Mouse (Mus musculus) hindbrain, embryonic 16.5 days (tissue): ENCODE measurements around the gene Elovl6. TPM values are rescaled to one million over a fixed set of nuclear protein-coding genes. Genes with fewer than 3 reads are reported as not detected.
A peak's percentile ranks its signal among the peaks of the same experiment; 100 is the strongest.

Source experiments
- ATAC-seq: fragments of 200-750 bp; cut with Nextera tagmentation; 2 replicates; pipeline ENCODE4 v1.8.0; 2017; ENCODE audit warnings: moderate TSS enrichment, moderate library complexity
- H3K27ac ChIP-seq: fragments of 300-500 bp; sonication (generic); 2 replicates; pipeline ENCODE4 v1.5.1; 2014; ENCODE audit warnings: low read depth, mild to moderate bottlenecking, control low read depth, low read length, moderate library complexity
- H3K27me3 ChIP-seq: fragments of 300-500 bp; sonication (generic); replicated peaks from 2 replicates; pipeline ENCODE4 v1.6.1; 2014; ENCODE audit warnings: low read length; ENCODE audit not compliant: control insufficient read depth, insufficient read depth
- H3K36me3 ChIP-seq: fragments of 300-500 bp; sonication (generic); 2 replicates; pipeline ENCODE4 v1.6.1; 2014; ENCODE audit warnings: mild to moderate bottlenecking, low read length, moderate library complexity, mixed read lengths; ENCODE audit not compliant: control insufficient read depth, insufficient read depth
- H3K4me1 ChIP-seq: fragments of 300-500 bp; sonication (generic); 2 replicates; pipeline ENCODE4 v1.6.1; 2014; ENCODE audit warnings: low read depth, low read length; ENCODE audit not compliant: control insufficient read depth, insufficient read depth
- H3K4me2 ChIP-seq: fragments of 300-500 bp; sonication (generic); 2 replicates; pipeline ENCODE4 v1.6.1; 2014; ENCODE audit warnings: mild to moderate bottlenecking, low read length, control low read depth, moderate library complexity
- H3K4me3 ChIP-seq: fragments of 300-500 bp; sonication (generic); 2 replicates; pipeline ENCODE4 v1.5.1; 2014; ENCODE audit warnings: mild to moderate bottlenecking, low read length, control low read depth, moderate library complexity
- H3K9ac ChIP-seq: fragments of 300-500 bp; sonication (generic); 2 replicates; pipeline ENCODE4 v1.6.1; 2014; ENCODE audit warnings: low read depth, mild to moderate bottlenecking, control low read depth, low read length, moderate library complexity
- H3K9me3 ChIP-seq: fragments of 300-500 bp; sonication (generic); 2 replicates; pipeline ENCODE4 v1.6.1; 2014; ENCODE audit warnings: mild to moderate bottlenecking, low read length, moderate library complexity; ENCODE audit not compliant: control insufficient read depth
- WGBS: fragments of 180-500 bp; shearing (Covaris S2); extraction: QIAGEN DNeasy Blood & Tissue Kit; methylation state at CpG from one replicate; pipeline ENCODE4 v1.1.7; 2014; 5-methylcytosine and 5-hydroxymethylcytosine counted together
- polyA plus RNA-seq: library from polyadenylated mRNA; unstranded; fragments of >200 nt; fragmentation: Nextera tagmentation; extraction: Ambion mirVana; gene quantifications from 2 replicates; pipeline ENCODE4 v1.2.1, GENCODE M21; 2015

The Elovl6 gene
- polyA plus RNA-seq, 1 experiment from 2014 or later, result 44.4 TPM

- H3K9ac ChIP-seq, result no peak overlapping the region
- ATAC-seq, result no peak
Measured at GRCm38 (mm10) chr3:129578741-129579475, 46.8 kb downstream of the Elovl6 start.

GRCm38 (mm10) chr3:129581024-129581423 is 48.9 kb downstream of the Elovl6 start:
- 63% methylated on average over 3 of the region's 3 CpGs for WGBS

More at GRCm38 (mm10) chr3:129578741-129579475, 46.8 kb downstream of the Elovl6 start:
- Histone ChIP-seq H3K27me3 (no peaks in the 10 kb centered on the region), H3K36me3 (peaks cover 3% of the 10 kb centered on the region; the same call in 1 of the 2 replicates), H3K4me2 (no peak overlapping the region), H3K27ac (no peak overlapping the region), H3K9me3 (no peaks in the 10 kb centered on the region), H3K4me1 (no peaks in the 10 kb centered on the region), H3K4me3 (no peak overlapping the region)
- 88% methylated on average over 11 of the region's 11 CpGs for WGBS

DNA sequence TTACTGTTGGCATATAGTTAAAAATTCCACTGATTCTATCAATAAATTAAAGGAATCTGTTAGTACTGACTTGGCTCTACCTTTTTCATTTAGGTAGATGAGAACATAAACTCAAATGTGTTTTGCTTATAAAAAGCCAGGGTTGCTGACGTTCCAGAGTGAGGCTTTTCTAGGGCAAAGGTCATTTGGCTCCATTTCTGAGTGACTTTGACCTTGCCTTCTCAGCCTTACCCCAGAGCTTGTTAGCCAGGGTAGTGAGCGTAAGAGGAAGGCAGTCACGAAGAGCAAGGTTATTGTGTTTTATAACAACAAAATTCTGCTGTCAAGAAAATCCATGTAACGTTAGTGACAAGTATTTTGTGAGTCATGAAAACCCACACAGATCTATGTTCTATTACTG is 50.3 kb downstream of the Elovl6 start:
- Histone ChIP-seq H3K9ac (no peak overlapping the region), H3K27ac (no peak overlapping the region), H3K4me1 (no peaks in the 10 kb centered on the region), H3K4me2 (no peak overlapping the region), H3K27me3 (no peaks in the 10 kb centered on the region), H3K36me3 (no peaks in the 10 kb centered on the region), H3K9me3 (no peaks in the 10 kb centered on the region), H3K4me3 (no peak overlapping the region)
- WGBS, result 81% methylated on average over 4 of the region's 4 CpGs
- no peak for ATAC-seq

More at GRCm38 (mm10) chr3:129581024-129581423, 48.9 kb downstream of the Elovl6 start:
- H3K4me2 ChIP-seq, result no peak overlapping the region
- H3K4me3 ChIP-seq, result no peak overlapping the region
- peaks cover 3% of the 10 kb centered on the region; the same call in 1 of the 2 replicates for H3K36me3 ChIP-seq
- H3K27ac ChIP-seq, result no peak overlapping the region
- H3K4me1 ChIP-seq, result no peaks in the 10 kb centered on the region
- H3K27me3 ChIP-seq, result no peaks in the 10 kb centered on the region
- no peaks in the 10 kb centered on the region for H3K9me3 ChIP-seq
- H3K9ac ChIP-seq, result no peak overlapping the region
- no peak for ATAC-seq

DNA sequence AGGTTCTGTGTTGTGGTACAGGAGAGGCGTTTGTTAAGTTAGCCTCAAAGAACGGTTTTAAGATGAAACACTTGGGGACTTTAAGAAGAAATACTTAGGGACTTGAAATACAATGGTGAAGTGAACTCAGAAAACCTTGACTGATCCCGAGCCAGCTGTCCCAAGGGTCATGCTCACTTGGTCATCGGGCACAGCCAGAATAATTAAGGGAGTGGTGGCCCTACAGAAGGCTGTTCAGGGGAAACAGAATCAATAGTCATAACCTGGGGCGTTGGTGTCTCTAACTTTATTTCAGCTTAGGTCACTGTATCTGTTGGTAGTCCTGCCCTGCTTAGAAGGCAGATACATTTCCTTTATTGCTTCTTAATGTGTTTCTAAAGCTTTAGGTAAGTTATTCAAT is 51.1 kb downstream of the Elovl6 start:
- H3K27ac ChIP-seq, result no peak overlapping the region
- no peaks in the 10 kb centered on the region for H3K27me3 ChIP-seq
- H3K4me2 ChIP-seq, result no peak overlapping the region
- no peaks in the 10 kb centered on the region for H3K9me3 ChIP-seq
- H3K4me3 ChIP-seq, result no peak overlapping the region
- H3K36me3 ChIP-seq, result no peaks in the 10 kb centered on the region
- WGBS, result 87% methylated on average over 5 of the region's 5 CpGs
- H3K9ac ChIP-seq, result no peak overlapping the region
- no peak for ATAC-seq
- H3K4me1 ChIP-seq, result no peaks in the 10 kb centered on the region

DNA sequence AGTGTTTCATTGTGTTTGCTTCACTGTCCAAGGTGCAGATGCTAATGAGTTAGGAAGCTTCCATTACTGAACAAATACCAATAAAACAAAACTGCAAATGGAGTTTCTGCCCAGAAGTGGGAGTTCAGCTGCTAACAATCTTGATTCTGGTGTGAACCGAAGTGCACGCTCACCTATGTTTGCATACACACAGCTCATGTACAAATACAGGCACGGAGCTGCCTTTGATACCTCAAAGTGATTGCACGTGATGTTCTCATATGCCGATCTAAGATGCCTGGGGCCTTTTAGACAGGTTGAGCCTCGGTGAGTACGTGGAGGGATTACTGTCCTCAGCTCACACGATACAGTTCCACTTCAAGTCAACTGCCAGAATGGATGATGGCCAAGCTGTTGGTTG is 55.8 kb downstream of the Elovl6 start:
- no peaks in the 10 kb centered on the region for H3K27me3 ChIP-seq
- H3K4me3 ChIP-seq, result no peak overlapping the region
- H3K4me1 ChIP-seq, result peaks cover 10% of the 10 kb centered on the region
- 84% methylated on average over 8 of the region's 8 CpGs for WGBS
- H3K27ac ChIP-seq, result no peak overlapping the region
- no peak for ATAC-seq
- H3K36me3 ChIP-seq, result no peaks in the 10 kb centered on the region
- H3K9me3 ChIP-seq, result no peaks in the 10 kb centered on the region
- no peak overlapping the region for H3K4me2 ChIP-seq
- H3K9ac ChIP-seq, result no peak overlapping the region

- H3K4me1 ChIP-seq, result peaks cover 10% of the 10 kb centered on the region
- no peak overlapping the region for H3K4me2 ChIP-seq
- WGBS, result 90% methylated on average over 3 of the region's 3 CpGs
- H3K9ac ChIP-seq, result no peak overlapping the region
- no peaks in the 10 kb centered on the region for H3K27me3 ChIP-seq
- H3K27ac ChIP-seq, result no peak overlapping the region
- no peak overlapping the region for H3K4me3 ChIP-seq
- no peak for ATAC-seq
- H3K36me3 ChIP-seq, result no peaks in the 10 kb centered on the region
- no peaks in the 10 kb centered on the region for H3K9me3 ChIP-seq
Measured at GRCm38 (mm10) chr3:129588753-129589152, 56.6 kb downstream of the Elovl6 start.

GRCm38 (mm10) chr3:129589705-129590104 is 57.5 kb downstream of the Elovl6 start:
- ATAC-seq, result no peak
- Histone ChIP-seq H3K9ac (no peak overlapping the region), H3K36me3 (no peaks in the 10 kb centered on the region), H3K27ac (no peak overlapping the region), H3K4me2 (no peak overlapping the region), H3K4me1 (peaks cover 10% of the 10 kb centered on the region), H3K27me3 (no peaks in the 10 kb centered on the region), H3K9me3 (no peaks in the 10 kb centered on the region), H3K4me3 (no peak overlapping the region)
- 94% methylated on average over 10 of the region's 10 CpGs for WGBS

DNA sequence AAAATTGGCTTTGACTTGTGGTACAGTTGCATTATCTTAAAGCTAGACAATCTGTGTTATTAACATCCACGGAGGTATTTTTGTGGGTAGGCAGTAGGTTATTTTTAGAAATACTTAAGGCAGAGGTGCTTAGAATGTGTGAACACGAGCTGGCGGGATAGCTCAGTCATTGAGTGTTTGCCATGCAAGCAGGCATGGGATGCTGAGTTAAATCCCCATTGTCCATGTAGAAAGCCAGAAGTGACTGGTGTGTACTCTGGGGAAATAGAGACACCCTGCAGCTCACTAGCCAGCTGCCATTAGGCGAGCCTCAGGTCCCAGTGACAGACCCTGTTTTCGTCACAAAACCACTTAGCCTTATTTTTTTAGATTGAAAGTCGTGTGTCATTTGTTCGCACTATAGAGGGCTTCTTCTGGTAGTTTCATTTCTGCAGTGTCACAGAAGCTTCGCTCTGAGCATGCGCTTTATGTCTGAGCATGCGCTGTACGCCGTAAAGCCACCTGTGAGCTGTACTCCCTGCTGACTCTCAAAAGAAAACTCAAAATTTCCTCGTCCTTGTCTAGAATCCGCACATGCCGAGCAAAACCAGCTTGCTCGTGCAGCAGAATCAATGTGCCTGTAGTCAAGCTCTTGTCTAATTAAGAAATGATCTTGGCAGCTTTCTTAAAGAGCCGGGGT is 58.5 kb downstream of the Elovl6 start:
- ATAC-seq, result peak; percentile 44; the same call in 1 of the 2 replicates

DNA sequence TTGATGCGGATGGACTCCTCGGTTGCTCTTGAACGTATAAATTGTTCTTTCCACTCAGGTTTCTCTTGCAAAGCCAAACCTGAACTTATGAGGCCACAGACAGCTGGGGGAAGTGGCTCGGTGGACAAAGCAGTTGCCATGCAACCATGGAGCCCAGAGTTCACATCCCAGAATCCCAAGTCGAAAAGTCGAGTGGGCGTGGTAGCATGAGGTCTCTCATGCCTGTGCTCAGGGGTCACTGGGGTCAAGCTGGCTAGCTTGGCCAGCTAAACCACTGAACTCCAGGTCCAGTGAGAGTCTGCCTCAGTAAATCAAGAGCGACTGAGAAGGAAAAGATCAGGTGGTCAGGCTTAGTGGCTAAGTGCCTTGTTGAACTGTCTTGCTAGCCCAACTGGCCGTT is 59.1 kb downstream of the Elovl6 start:
- Histone ChIP-seq H3K9me3 (no peaks in the 10 kb centered on the region), H3K4me3 (no peak overlapping the region), H3K36me3 (no peaks in the 10 kb centered on the region), H3K4me2 (no peak overlapping the region; the same call in none of the 2 replicates), H3K9ac (no peak overlapping the region), H3K27me3 (no peaks in the 10 kb centered on the region), H3K27ac (0 out of 2 replicates have a peak overlapping the region, but pooled peaks have one; percentile 8), H3K4me1 (peaks cover 10% of the 10 kb centered on the region)
- ATAC-seq, result peak; percentile 2; the same call in 1 of the 2 replicates
- 73% methylated on average over 9 of the region's 9 CpGs for WGBS

More for the DNA sequence above, 58.5 kb downstream of the Elovl6 start:
- Histone ChIP-seq H3K9me3 (no peaks in the 10 kb centered on the region), H3K36me3 (no peaks in the 10 kb centered on the region), H3K9ac (no peak overlapping the region), H3K27me3 (no peaks in the 10 kb centered on the region), H3K4me1 (peaks cover 10% of the 10 kb centered on the region), H3K4me3 (no peak overlapping the region), H3K4me2 (peak overlapping the region; percentile 28), H3K27ac (0 out of 2 replicates have a peak overlapping the region, but pooled peaks have one; percentile 8)
- 67% methylated on average over 17 of the region's 17 CpGs for WGBS
